ENCODE assay signal across 10 mouse cellular contexts in the genomic region with DNA sequence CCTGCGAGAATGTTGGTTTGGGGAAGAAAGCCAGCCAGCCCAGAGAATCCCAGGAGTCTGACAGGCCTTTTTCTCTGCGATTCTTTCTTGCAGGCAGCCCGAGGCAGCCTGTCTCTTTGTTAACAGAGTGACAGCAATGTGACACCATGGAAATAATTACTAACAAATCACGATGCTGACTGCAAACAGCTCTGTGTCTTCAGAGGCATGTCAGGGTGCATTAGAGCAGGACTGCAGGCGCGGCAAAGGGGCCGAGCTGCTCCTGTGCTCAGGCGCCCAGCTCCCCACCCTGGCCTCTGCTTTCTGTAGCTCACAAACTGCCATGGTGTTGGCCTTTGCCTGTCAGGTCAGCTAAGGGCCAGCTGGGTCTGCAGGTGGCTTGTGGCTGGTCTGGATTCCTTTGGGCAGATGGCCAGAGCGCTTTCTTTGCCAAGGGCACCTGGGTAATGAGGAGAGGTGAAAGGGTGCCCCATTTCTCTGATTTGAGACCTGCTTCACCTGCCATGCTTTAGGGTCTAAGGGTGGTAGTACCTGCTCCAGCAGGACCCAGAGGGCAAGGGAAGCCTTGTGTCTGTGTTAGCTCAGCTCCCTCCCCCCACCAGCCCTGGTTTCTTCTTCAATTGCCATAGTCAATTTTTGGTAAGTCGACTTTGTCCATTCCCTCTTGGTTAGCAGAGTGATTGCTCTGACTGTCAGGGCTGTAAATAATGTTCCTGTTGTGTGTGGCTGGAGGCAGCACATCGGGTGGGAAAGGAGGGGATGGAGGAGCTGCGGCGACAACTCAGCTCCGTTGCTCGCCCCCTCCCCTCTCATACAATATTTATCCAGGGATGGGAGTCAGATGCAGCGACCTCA. TPM values are rescaled to one million over a fixed set of nuclear protein-coding genes. Genes with fewer than 3 reads are reported as not detected.
DNase-seq lines count a peak whose midpoint lies in the region; ATAC-seq and TF ChIP-seq lines count a peak whose summit lies in the region.
"Had no signal": no experiment of that assay in that cellular context is flagged by ENCODE, and none has a peak within 500 bp of the region (broad histone marks: within the 10 kb centered on the region; RNA-seq: fewer than 3 reads in every experiment).

No protein-coding gene starts in this region.

- H3K9me3 ChIP-seq in heart, embryonic 10.5 days = no peaks in the 10 kb centered on the region
- H3K9me3 ChIP-seq in forebrain, postnatal 0 days (ENCODE audit: low read length) = no peaks in the 10 kb centered on the region
- H3K9me3 ChIP-seq in midbrain, embryonic 11.5 days (ENCODE audit: control insufficient read depth, low read length) = no peaks in the 10 kb centered on the region

- H3K27ac ChIP-seq in heart, embryonic 10.5 days = peak overlapping the region; percentile 62
- H3K27ac ChIP-seq in forebrain, postnatal 0 days (ENCODE audit: low read depth, low read length) = peak overlapping the region; percentile 40
- peak overlapping the region; percentile 53 for H3K27ac ChIP-seq in midbrain, embryonic 11.5 days (ENCODE audit: low read depth, low read length)

- no peak for DNase-seq in heart, embryonic 10.5 days (ENCODE audit: low spot score)
- no peak for DNase-seq in heart, adult 9 months (ENCODE audit: low spot score in 2 of 2)
- peak; percentile 39 for DNase-seq in cerebellum, adult 8-10 months
- no peak for DNase-seq in forebrain, postnatal 0 days
- DNase-seq in midbrain, embryonic 11.5 days (ENCODE audit: low spot score, missing footprints) = peak; percentile 84
- no peak for DNase-seq in thymus, postnatal 25 days
- DNase-seq in ovary, postnatal 14 days (ENCODE audit: low spot score) = no peak
- DNase-seq: B cell, adult 2 months; thymus, adult 2 months had no signal

- no peak for TF ChIP-seq CTCF in forebrain, postnatal 0 days (IDR thresholded peaks at IDR 0.05; ENCODE audit: low read depth)

- peaks cover 75% of the 10 kb centered on the region for H3K4me1 ChIP-seq in heart, embryonic 10.5 days
- H3K4me1 ChIP-seq in forebrain, postnatal 0 days (ENCODE audit: insufficient read depth) = peaks cover 4% of the 10 kb centered on the region; the same call in 1 of the 2 replicates
- H3K4me1 ChIP-seq in midbrain, embryonic 11.5 days (ENCODE audit: control insufficient read depth, insufficient read depth, low read length) = peaks cover 19% of the 10 kb centered on the region

- no peak overlapping the region for H3K4me3 ChIP-seq in heart, embryonic 10.5 days
- no peak overlapping the region for H3K4me3 ChIP-seq in forebrain, postnatal 0 days (ENCODE audit: low read depth, low read length)
- H3K4me3 ChIP-seq in midbrain, embryonic 11.5 days (ENCODE audit: low read depth, low read length) = no peak overlapping the region

- peak; percentile 49; the same call in 1 of the 2 replicates for ATAC-seq in forebrain, postnatal 0 days
- ATAC-seq in midbrain, embryonic 11.5 days (ENCODE audit: low FRiP score) = peak; percentile 47; the same call in 1 of the 2 replicates
- no peak for ATAC-seq in megakaryocyte, adult 5-6 weeks (ENCODE audit: poor library complexity, severe bottlenecking)

- peak overlapping the region; percentile 22; the same call in 1 of the 2 replicates for H3K9ac ChIP-seq in forebrain, postnatal 0 days
- H3K9ac ChIP-seq in midbrain, embryonic 11.5 days (ENCODE audit: low read length) = no peak overlapping the region; the same call in 1 of the 2 replicates

- WGBS in heart, embryonic 10.5 days = 46% methylated on average over 16 of the region's 16 CpGs
- 36% methylated on average over 16 of the region's 16 CpGs for WGBS in forebrain, postnatal 0 days
- 33% methylated on average over 16 of the region's 16 CpGs for WGBS in midbrain, embryonic 11.5 days

- H3K4me2 ChIP-seq in forebrain, postnatal 0 days (ENCODE audit: low read depth) = no peak overlapping the region
- no peak overlapping the region for H3K4me2 ChIP-seq in midbrain, embryonic 11.5 days

- no peaks in the 10 kb centered on the region for H3K27me3 ChIP-seq in heart, embryonic 10.5 days (ENCODE audit: insufficient read depth, poor library complexity, severe bottlenecking)
- H3K27me3 ChIP-seq in forebrain, postnatal 0 days (ENCODE audit: insufficient read depth, low read length) = no peaks in the 10 kb centered on the region
- H3K27me3 ChIP-seq in midbrain, embryonic 11.5 days (ENCODE audit: control insufficient read depth, insufficient read depth, low read length) = no peaks in the 10 kb centered on the region

- peaks cover 20% of the 10 kb centered on the region for H3K36me3 ChIP-seq in heart, embryonic 10.5 days
- peaks cover 18% of the 10 kb centered on the region; the same call in 1 of the 2 replicates for H3K36me3 ChIP-seq in forebrain, postnatal 0 days (ENCODE audit: insufficient read depth)
- H3K36me3 ChIP-seq in midbrain, embryonic 11.5 days (ENCODE audit: control insufficient read depth, insufficient read depth, low read length) = no peaks in the 10 kb centered on the region; the same call in 1 of the 2 replicates

RNA-seq across cellular contexts. Expression of gene Eri3, which starts 55.2 kb away (rescaled TPM):
- polyA plus RNA-seq in heart, embryonic 10.5 days (2016; fragmentation: Nextera tagmentation; extraction: Ambion mirVana) = 108 and 118 TPM in 2 replicates
- 269 and 276 TPM in 2 replicates for total RNA-seq in forebrain, postnatal 0 days (2014; rRNA removed)
- 379 and 380 TPM in 2 replicates for polyA plus RNA-seq in forebrain, postnatal 0 days (2015; fragmentation: Nextera tagmentation; extraction: Ambion mirVana)
- 121 and 132 TPM in 2 replicates for polyA plus RNA-seq in midbrain, embryonic 11.5 days (2014; fragmentation: Nextera tagmentation; extraction: Ambion mirVana)
- 36.8 and 39.7 TPM in 2 replicates for total RNA-seq in megakaryocyte, adult 5-6 weeks (2015)
- 12.9 and 13.3 TPM in 2 replicates for total RNA-seq in megakaryocyte, adult 5-6 weeks (2017)

Comparison
In these comparisons a context has a peak if more than half of its experiments do, and no peak if none do; other contexts are left out.
1. DNase-seq: peak in cerebellum, adult 8-10 months (single experiment) and midbrain, embryonic 11.5 days (single experiment); none in heart, embryonic 10.5 days (single experiment), heart, adult 9 months (0 of 2), forebrain, postnatal 0 days (single experiment), thymus, postnatal 25 days (single experiment) and ovary, postnatal 14 days (single experiment).
2. Peak in every context shown above with its lines, with median percentiles within 50 percentile points of each other: H3K27ac ChIP-seq.